Mouse (Mus musculus) midbrain, embryonic 13.5 days (tissue): ENCODE measurements around the gene Hdac8. TPM values are rescaled to one million over a fixed set of nuclear protein-coding genes. Genes with fewer than 3 reads are reported as not detected.

Experiments used
- ATAC-seq: fragments of 200-750 bp; cut with Nextera tagmentation; 2 replicates; pipeline ENCODE4 v1.8.0; 2017; ENCODE audit warnings: mild to moderate bottlenecking, moderate TSS enrichment, moderate library complexity
- H3K27ac ChIP-seq: fragments of 300-500 bp; sonication (generic); 2 replicates; pipeline ENCODE4 v1.5.1; 2015; ENCODE audit warnings: inconsistent platforms, mild to moderate bottlenecking, moderate library complexity
- H3K27me3 ChIP-seq: fragments of 300-500 bp; sonication (generic); 2 replicates; pipeline ENCODE4 v1.6.1; 2015; ENCODE audit warnings: mild to moderate bottlenecking, inconsistent platforms
- H3K36me3 ChIP-seq: fragments of 300-500 bp; sonication (generic); 2 replicates; pipeline ENCODE4 v1.6.1; 2015; ENCODE audit warnings: mild to moderate bottlenecking, inconsistent platforms
- H3K4me1 ChIP-seq: fragments of 300-500 bp; sonication (generic); replicated peaks from 2 replicates; pipeline ENCODE4 v1.6.1; 2015; ENCODE audit warnings: inconsistent platforms
- H3K4me2 ChIP-seq: fragments of 300-500 bp; sonication (generic); replicated peaks from 2 replicates; pipeline ENCODE4 v1.6.1; 2015; ENCODE audit warnings: moderate library complexity, mild to moderate bottlenecking, inconsistent platforms
- H3K4me3 ChIP-seq: fragments of 300-500 bp; sonication (generic); replicated peaks from 2 replicates; pipeline ENCODE4 v1.5.1; 2015; ENCODE audit warnings: mild to moderate bottlenecking, inconsistent platforms
- H3K9ac ChIP-seq: fragments of 300-500 bp; sonication (generic); replicated peaks from 2 replicates; pipeline ENCODE4 v1.6.1; 2015; ENCODE audit warnings: mild to moderate bottlenecking, inconsistent platforms
- H3K9me3 ChIP-seq: fragments of 300-500 bp; sonication (generic); 2 replicates; pipeline ENCODE4 v1.6.1; 2016; ENCODE audit warnings: mild to moderate bottlenecking, inconsistent platforms
- WGBS: fragments of 180-500 bp; shearing (Covaris S2); methylation state at CpG from one replicate; pipeline ENCODE4 v1.1.7; 2015; 5-methylcytosine and 5-hydroxymethylcytosine counted together
- polyA plus RNA-seq: library from polyadenylated mRNA; unstranded; fragments of >200 nt; fragmentation: Nextera tagmentation; extraction: Ambion mirVana; gene quantifications from 2 replicates; pipeline ENCODE4 v1.2.1, GENCODE M21; 2015

Hdac8 gene
- polyA plus RNA-seq, 1 experiment from 2014 or later = 10.6 TPM

GRCm38 (mm10) chrX:102319252-102319651 lies 185.9 kb downstream of the Hdac8 start:
- H3K9me3 ChIP-seq = no peaks in the 10 kb centered on the region
- no peak for ATAC-seq
- H3K36me3 ChIP-seq = no peaks in the 10 kb centered on the region
- no peak overlapping the region for H3K4me3 ChIP-seq
- no peak overlapping the region for H3K4me2 ChIP-seq
- peaks cover 41% of the 10 kb centered on the region for H3K27me3 ChIP-seq
- H3K4me1 ChIP-seq = no peaks in the 10 kb centered on the region
- no peak overlapping the region for H3K27ac ChIP-seq
- H3K9ac ChIP-seq = no peak overlapping the region

GRCm38 (mm10) chrX:102318782-102319181 lies 186.4 kb downstream of the Hdac8 start:
- Histone ChIP-seq H3K36me3 (no peaks in the 10 kb centered on the region), H3K4me3 (no peak overlapping the region), H3K4me2 (no peak overlapping the region), H3K27ac (no peak overlapping the region), H3K9ac (no peak overlapping the region), H3K4me1 (no peaks in the 10 kb centered on the region), H3K27me3 (peaks cover 37% of the 10 kb centered on the region), H3K9me3 (no peaks in the 10 kb centered on the region)
- 80% methylated on average over 5 of the region's 5 CpGs for WGBS
- no peak for ATAC-seq

DNA sequence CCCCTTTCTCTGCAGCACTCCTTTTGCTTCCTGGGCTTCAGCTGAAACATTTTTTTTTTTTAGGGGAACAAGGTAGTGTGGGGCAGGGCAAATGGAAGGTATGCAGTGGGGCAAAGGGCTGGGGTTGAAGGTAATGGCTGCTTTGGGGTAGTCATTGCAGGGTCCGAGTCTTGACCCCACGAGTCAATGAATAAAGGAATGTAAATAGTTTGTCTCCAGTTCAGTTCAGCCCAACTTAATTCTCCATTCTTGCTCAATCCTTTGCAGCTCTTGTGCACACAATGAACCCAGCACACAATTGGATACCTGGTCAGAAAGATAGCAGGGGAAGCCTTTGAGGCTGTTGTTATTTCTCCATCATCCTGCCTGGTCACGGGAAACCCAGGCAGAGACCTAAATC lies 194.0 kb downstream of the Hdac8 start:
- no peak overlapping the region for H3K4me3 ChIP-seq
- H3K27ac ChIP-seq = no peak overlapping the region
- no peaks in the 10 kb centered on the region for H3K9me3 ChIP-seq
- H3K36me3 ChIP-seq = no peaks in the 10 kb centered on the region
- ATAC-seq = no peak
- peaks cover 47% of the 10 kb centered on the region for H3K27me3 ChIP-seq
- H3K9ac ChIP-seq = no peak overlapping the region
- no peaks in the 10 kb centered on the region for H3K4me1 ChIP-seq
- H3K4me2 ChIP-seq = no peak overlapping the region
- 73% methylated on average over 3 of the region's 3 CpGs for WGBS

DNA sequence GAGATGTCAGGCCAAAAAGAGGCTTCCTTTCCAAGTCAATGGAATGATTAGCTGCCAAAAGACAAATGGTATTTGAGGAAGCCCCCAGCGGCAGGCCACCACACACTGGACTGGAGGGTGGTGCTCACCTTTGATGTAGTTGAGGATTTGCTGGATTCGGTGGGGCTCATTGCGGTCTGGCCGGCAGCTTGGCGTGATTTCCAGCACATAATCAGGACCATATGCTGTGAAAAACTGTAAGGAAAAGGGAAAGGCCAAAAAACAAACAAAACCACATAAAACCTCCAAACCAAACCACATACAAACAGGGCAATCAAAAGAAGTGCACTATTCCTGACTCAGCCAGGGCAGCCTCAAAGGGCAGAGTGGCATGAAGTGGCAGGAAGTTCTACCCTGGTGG lies 197.6 kb downstream of the Hdac8 start:
- peaks cover 59% of the 10 kb centered on the region for H3K27me3 ChIP-seq
- 81% methylated on average over 5 of the region's 5 CpGs for WGBS
- H3K4me1 ChIP-seq = no peaks in the 10 kb centered on the region
- H3K9me3 ChIP-seq = no peaks in the 10 kb centered on the region
- H3K27ac ChIP-seq = no peak overlapping the region
- no peak overlapping the region for H3K4me2 ChIP-seq
- H3K36me3 ChIP-seq = no peaks in the 10 kb centered on the region
- H3K4me3 ChIP-seq = no peak overlapping the region
- ATAC-seq = no peak
- no peak overlapping the region for H3K9ac ChIP-seq

DNA sequence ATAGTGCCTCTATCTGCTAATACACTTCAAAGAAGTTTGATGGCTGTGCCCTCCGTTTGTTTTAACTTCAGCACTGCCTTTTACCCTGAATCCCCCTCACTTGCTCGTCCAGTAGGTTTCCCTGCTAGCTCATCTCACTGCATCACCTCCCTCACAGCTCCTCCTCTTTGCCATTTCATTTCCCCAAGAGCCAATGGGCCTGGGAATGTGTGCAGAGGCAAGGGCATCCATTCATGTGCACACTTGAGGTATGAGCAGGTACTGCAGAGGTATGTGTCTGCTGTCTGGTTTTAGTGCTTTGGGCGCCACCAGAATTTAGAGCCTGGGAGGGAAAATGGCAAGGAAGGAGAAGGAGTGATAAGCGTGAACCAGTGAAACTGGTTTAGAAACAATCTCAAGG lies 199.4 kb downstream of the Hdac8 start:
- H3K36me3 ChIP-seq = no peaks in the 10 kb centered on the region
- no peak overlapping the region for H3K27ac ChIP-seq
- H3K4me3 ChIP-seq = no peak overlapping the region
- no peaks in the 10 kb centered on the region for H3K9me3 ChIP-seq
- H3K27me3 ChIP-seq = peaks cover 54% of the 10 kb centered on the region; the same call in 1 of the 2 replicates
- no peaks in the 10 kb centered on the region for H3K4me1 ChIP-seq
- H3K9ac ChIP-seq = no peak overlapping the region
- H3K4me2 ChIP-seq = no peak overlapping the region
- WGBS = 71% methylated on average over 4 of the region's 4 CpGs
- ATAC-seq = no peak

DNA sequence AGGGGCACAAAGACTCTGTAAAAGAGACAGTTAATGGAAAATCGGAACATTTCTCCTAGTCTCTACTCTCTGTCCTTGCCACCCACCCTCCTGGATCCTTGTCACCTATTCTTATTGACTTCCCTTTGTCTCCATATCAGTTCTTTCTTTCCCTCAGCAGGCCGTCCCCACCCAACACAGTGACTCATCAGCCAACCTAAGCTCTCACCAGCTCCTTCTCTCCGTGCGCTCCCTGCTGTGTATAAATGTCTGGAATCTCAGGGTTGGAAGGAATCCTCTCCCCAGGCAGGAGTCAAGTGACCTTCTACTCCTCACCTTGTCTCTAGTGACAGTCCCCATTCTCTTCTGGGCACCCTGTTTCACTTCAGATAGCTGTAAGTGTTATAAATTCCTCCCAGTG lies 200.2 kb downstream of the Hdac8 start:
- Histone ChIP-seq H3K36me3 (no peaks in the 10 kb centered on the region), H3K4me3 (no peak overlapping the region), H3K9ac (no peak overlapping the region), H3K27me3 (peaks cover 52% of the 10 kb centered on the region; the same call in 1 of the 2 replicates), H3K4me2 (no peak overlapping the region), H3K4me1 (no peaks in the 10 kb centered on the region), H3K9me3 (no peaks in the 10 kb centered on the region), H3K27ac (no peak overlapping the region)
- WGBS = 69% methylated on average over 4 of the region's 4 CpGs
- ATAC-seq = no peak

GRCm38 (mm10) chrX:102302476-102302875 lies 202.7 kb downstream of the Hdac8 start:
- 54% methylated on average over 3 of the region's 3 CpGs for WGBS

DNA sequence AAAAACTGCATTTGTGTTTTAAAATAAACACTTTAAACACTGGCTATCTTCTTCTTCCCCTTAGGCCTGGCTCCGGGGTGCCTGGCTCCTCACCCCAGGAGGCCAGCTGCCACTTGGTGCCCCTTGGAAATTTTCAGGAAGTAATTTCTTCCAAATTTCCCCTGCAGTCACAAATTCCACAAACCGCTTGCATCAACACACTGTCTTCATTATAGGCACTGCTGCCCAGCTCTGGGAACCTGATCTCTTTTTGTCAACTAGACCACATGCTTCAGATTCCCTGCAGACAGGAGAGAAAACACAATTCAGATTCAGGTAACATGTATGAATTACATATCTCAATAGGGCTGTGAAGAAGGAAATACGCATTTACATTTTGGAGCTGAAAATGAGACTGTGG lies 220.3 kb downstream of the Hdac8 start:
- Histone ChIP-seq H3K9me3 (no peaks in the 10 kb centered on the region), H3K27ac (no peak overlapping the region), H3K4me3 (no peak overlapping the region), H3K9ac (no peak overlapping the region), H3K27me3 (peaks cover 16% of the 10 kb centered on the region; the same call in 1 of the 2 replicates), H3K4me1 (no peaks in the 10 kb centered on the region), H3K36me3 (no peaks in the 10 kb centered on the region), H3K4me2 (no peak overlapping the region)
- WGBS = 80% methylated on average over 3 of the region's 3 CpGs
- no peak for ATAC-seq

More at GRCm38 (mm10) chrX:102302476-102302875, 202.7 kb downstream of the Hdac8 start:
- H3K4me1 ChIP-seq = no peaks in the 10 kb centered on the region
- no peaks in the 10 kb centered on the region for H3K36me3 ChIP-seq
- no peak overlapping the region for H3K9ac ChIP-seq
- H3K4me3 ChIP-seq = no peak overlapping the region
- H3K9me3 ChIP-seq = no peaks in the 10 kb centered on the region
- no peak overlapping the region for H3K27ac ChIP-seq
- H3K4me2 ChIP-seq = no peak overlapping the region
- H3K27me3 ChIP-seq = peaks cover 40% of the 10 kb centered on the region; the same call in 1 of the 2 replicates
- no peak for ATAC-seq

DNA sequence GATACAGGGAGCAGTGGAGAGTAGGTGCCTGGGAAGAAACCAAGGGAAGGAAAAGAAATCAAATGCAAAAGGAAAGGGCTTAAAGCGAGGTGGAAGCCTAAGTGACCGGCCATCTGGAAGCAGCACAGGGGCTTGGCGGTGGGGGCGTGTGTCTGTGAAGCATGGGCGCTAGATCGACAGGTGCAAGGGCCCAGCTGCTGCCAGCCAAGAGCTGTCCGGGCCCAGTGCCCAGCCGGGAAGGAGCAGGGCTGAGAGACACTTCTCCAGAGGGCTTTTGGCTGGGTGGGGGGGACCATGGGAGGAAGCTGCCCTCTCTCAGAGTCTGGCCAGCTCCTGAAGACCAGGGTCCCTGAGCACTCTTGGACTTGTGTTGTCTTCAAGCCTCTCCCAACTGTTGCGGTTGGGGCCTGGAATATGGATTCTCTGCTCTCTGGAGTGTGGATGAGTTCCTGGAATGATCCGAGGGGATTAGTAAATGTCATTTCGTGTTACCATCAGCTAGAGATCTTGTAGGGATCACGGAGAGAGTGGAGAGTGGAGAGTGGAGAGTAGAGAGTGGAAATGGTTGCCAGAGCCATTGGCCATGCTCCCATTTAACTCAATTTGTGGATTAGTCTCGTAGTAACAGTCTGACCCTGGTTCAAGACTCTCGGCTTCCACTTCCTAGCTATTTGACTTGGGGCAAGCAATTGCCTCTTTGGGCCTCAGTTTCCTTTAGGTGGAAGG lies 242.4 kb downstream of the Hdac8 start:
- H3K27me3 ChIP-seq = peaks cover 24% of the 10 kb centered on the region; the same call in 1 of the 2 replicates
- H3K4me3 ChIP-seq = no peak overlapping the region
- H3K9me3 ChIP-seq = no peaks in the 10 kb centered on the region
- H3K36me3 ChIP-seq = no peaks in the 10 kb centered on the region
- 78% methylated on average over 14 of the region's 14 CpGs for WGBS
- no peaks in the 10 kb centered on the region for H3K4me1 ChIP-seq
- H3K27ac ChIP-seq = no peak overlapping the region
- ATAC-seq = no peak
- no peak overlapping the region for H3K4me2 ChIP-seq
- H3K9ac ChIP-seq = no peak overlapping the region

DNA sequence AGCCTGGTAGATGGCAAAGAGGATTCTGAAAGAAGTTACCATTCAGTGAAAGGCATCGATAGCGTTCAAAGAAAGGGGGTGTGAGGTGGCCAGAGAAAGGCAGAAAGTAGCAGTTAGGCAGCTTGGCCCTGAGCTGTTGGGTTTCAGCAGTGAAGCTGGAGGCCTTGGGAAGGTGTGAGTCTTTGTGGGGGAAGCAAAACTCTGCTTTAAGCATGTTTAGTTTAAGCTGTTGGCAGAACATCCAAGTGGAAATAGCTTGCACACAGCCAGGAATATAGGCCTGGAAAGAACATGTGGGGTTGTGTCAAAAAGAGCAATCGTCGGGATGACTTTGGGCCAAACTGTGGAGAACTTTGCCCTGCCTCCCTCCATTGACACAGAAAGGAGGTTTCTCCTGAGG lies 245.4 kb downstream of the Hdac8 start:
- no peak for ATAC-seq
- WGBS = 93% methylated on average over 4 of the region's 4 CpGs
- H3K4me2 ChIP-seq = no peak overlapping the region

DNA sequence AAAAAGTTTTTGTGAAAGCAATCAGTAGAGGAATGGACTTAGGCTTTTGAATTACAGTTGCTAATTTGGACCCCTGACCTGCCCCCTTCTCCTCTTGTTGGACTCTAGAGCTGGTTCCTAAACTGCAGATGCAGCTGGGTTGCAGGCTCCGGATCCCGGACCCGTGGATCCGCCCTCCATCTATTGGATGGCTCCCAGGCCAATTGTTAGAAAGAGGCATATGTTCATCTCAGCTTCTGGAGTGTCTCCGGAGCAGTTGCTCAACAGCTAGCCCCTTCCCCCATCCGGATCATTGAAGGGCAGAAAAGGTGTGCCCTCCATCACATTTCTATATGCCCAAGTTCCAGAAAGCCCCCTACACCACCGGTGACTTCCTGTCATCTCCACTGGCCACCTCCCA lies 251.3 kb downstream of the Hdac8 start:
- Histone ChIP-seq H3K27me3 (peaks cover 48% of the 10 kb centered on the region), H3K4me2 (peak overlapping the region; percentile 83), H3K4me3 (peak overlapping the region; percentile 29), H3K4me1 (peaks cover 10% of the 10 kb centered on the region), H3K36me3 (no peaks in the 10 kb centered on the region), H3K9me3 (no peaks in the 10 kb centered on the region), H3K27ac (no peak overlapping the region), H3K9ac (no peak overlapping the region)
- no peak for ATAC-seq
- WGBS = 15% methylated on average over 7 of the region's 7 CpGs

More for the DNA sequence above, 245.4 kb downstream of the Hdac8 start:
- no peak overlapping the region for H3K27ac ChIP-seq
- H3K36me3 ChIP-seq = no peaks in the 10 kb centered on the region
- H3K27me3 ChIP-seq = peaks cover 18% of the 10 kb centered on the region; the same call in 1 of the 2 replicates
- H3K9me3 ChIP-seq = no peaks in the 10 kb centered on the region
- no peak overlapping the region for H3K9ac ChIP-seq
- H3K4me1 ChIP-seq = no peaks in the 10 kb centered on the region
- no peak overlapping the region for H3K4me3 ChIP-seq

DNA sequence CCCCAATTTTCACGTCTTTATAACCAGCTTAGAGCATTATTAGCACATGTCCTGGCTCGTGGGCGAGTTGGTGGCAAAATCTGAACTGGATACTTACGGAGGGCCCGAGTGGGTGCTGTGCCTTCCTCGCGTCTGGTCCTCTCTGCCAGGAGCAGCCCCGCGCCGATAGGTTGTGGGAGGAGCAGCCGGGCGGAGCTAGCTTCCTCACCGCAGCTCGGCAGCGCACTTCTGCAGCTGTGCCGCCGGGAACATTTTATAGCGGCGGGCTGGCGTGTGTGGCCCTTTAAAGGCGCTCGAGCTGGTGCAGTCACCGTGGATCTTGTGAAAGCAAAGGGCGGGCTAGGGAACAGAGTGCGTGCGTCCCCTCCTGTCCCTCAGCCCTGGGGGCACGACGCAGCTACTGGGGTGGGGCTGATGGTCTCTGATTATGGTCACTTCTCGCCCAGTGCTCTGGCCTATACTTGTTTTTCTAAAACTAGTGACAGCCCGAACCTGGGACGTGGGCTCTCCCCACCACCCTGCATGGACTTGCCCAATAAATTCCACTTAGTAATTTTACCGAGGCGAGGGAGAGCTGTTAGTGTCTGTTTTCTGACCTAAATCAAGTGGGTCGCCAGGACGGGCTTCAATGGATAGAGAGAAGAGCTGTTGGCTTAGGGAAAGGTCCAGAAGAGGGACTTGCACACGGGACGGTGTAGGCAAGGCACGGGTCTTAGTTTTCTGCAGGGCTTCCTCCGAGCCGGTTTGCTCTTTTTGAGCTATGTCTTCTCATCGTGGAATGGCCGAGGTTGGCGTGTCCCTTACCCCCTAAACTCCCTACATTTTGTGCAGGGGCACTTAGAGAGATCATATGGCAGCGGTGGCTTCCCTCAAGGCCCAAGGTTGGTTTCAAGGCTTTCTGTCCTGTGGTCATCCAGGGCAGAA lies 253.0 kb downstream of the Hdac8 start, which contains the start of gene Cited1:
TSS of gene Cited1 (minus strand) at position 245 of the 924 bp plus-strand sequence.
- H3K4me1 ChIP-seq = peaks cover 10% of the 10 kb centered on the region
- peak within 1 kb of the TSS; percentile 53 for H3K4me3 ChIP-seq
- WGBS = 26% methylated on average over 44 of the region's 44 CpGs
- H3K9me3 ChIP-seq = no peaks in the 10 kb centered on the region
- no peaks in the 10 kb centered on the region for H3K36me3 ChIP-seq
- peak within 1 kb of the TSS; percentile 63 for H3K9ac ChIP-seq
- H3K27me3 ChIP-seq = peaks cover 64% of the 10 kb centered on the region
- peak within 1 kb of the TSS; percentile 83 for H3K4me2 ChIP-seq
- peak within 1 kb of the TSS; percentile 69 for H3K27ac ChIP-seq
- ATAC-seq = peak; percentile 96
